Mouse (Mus musculus) heart, embryonic 10.5 days (tissue): Measurements from ENCODE around the gene Schip1. TPM values are rescaled to one million over a fixed set of nuclear protein-coding genes. Genes with fewer than 3 reads are reported as not detected.

Experiments used
- DNase-seq: peaks from one replicate; pipeline ENCODE4 v3.0.0-alpha.2; 2017; ENCODE audit warnings: low spot score
- H3K27ac ChIP-seq: fragments of 300-500 bp; sonication (generic); 2 replicates; pipeline ENCODE4 v1.5.1; 2016; ENCODE audit warnings: mild to moderate bottlenecking
- H3K27me3 ChIP-seq: fragments of 300-500 bp; sonication (generic); 2 replicates; pipeline ENCODE4 v1.6.1; 2016; ENCODE audit warnings: mild to moderate bottlenecking; ENCODE audit not compliant: poor library complexity, insufficient read depth, severe bottlenecking
- H3K36me3 ChIP-seq: fragments of 300-500 bp; sonication (generic); 2 replicates; pipeline ENCODE4 v1.6.1; 2016; ENCODE audit warnings: mild to moderate bottlenecking, moderate library complexity
- H3K4me1 ChIP-seq: fragments of 300-500 bp; sonication (generic); 2 replicates; pipeline ENCODE4 v1.6.1; 2016; ENCODE audit warnings: mild to moderate bottlenecking
- H3K4me3 ChIP-seq: fragments of 300-500 bp; sonication (generic); 2 replicates; pipeline ENCODE4 v1.5.1; 2016; ENCODE audit warnings: mild to moderate bottlenecking, moderate library complexity
- H3K9me3 ChIP-seq: fragments of 300-500 bp; sonication (generic); 2 replicates; pipeline ENCODE4 v1.6.1; 2016; ENCODE audit warnings: mild to moderate bottlenecking, moderate library complexity
- WGBS: fragments of 180-500 bp; shearing (Covaris S2); methylation state at CpG from one replicate; pipeline ENCODE4 v1.1.7; 2016; 5-methylcytosine and 5-hydroxymethylcytosine counted together
- polyA plus RNA-seq: library from polyadenylated mRNA; unstranded; fragments of >200 nt; fragmentation: Nextera tagmentation; extraction: Ambion mirVana; gene quantifications from 2 replicates; pipeline ENCODE4 v1.2.1, GENCODE M21; 2016

The Schip1 gene
- polyA plus RNA-seq, 1 experiment from 2014 or later, result 71.0 TPM

- Histone ChIP-seq H3K27me3 (no peaks in the 10 kb centered on the region), H3K27ac (no peak overlapping the region), H3K36me3 (no peaks in the 10 kb centered on the region), H3K4me1 (no peaks in the 10 kb centered on the region), H3K4me3 (no peak overlapping the region), H3K9me3 (no peaks in the 10 kb centered on the region)
- DNase-seq, result no peak
- 64% methylated on average over 1 of the region's 1 CpGs for WGBS
Measured at GRCm38 (mm10) chr3:68252335-68252734, 187.7 kb downstream of the Schip1 start.

GRCm38 (mm10) chr3:68262304-68262703, 197.7 kb downstream of the Schip1 start:
- H3K9me3 ChIP-seq, result no peaks in the 10 kb centered on the region
- no peaks in the 10 kb centered on the region for H3K36me3 ChIP-seq
- H3K4me3 ChIP-seq, result no peak overlapping the region
- H3K27ac ChIP-seq, result no peak overlapping the region
- DNase-seq, result no peak
- 63% methylated on average over 6 of the region's 6 CpGs for WGBS
- H3K4me1 ChIP-seq, result no peaks in the 10 kb centered on the region
- H3K27me3 ChIP-seq, result no peaks in the 10 kb centered on the region

- H3K36me3 ChIP-seq, result no peaks in the 10 kb centered on the region
- H3K27ac ChIP-seq, result no peak overlapping the region
- WGBS, result 85% methylated on average over 4 of the region's 4 CpGs
- DNase-seq, result no peak
- H3K27me3 ChIP-seq, result no peaks in the 10 kb centered on the region
- H3K4me3 ChIP-seq, result no peak overlapping the region
- H3K9me3 ChIP-seq, result no peaks in the 10 kb centered on the region
- no peaks in the 10 kb centered on the region for H3K4me1 ChIP-seq
Measured at GRCm38 (mm10) chr3:68267905-68268304, 203.3 kb downstream of the Schip1 start.

- Histone ChIP-seq H3K27me3 (no peaks in the 10 kb centered on the region), H3K27ac (no peak overlapping the region), H3K4me1 (no peaks in the 10 kb centered on the region), H3K36me3 (no peaks in the 10 kb centered on the region), H3K4me3 (no peak overlapping the region), H3K9me3 (no peaks in the 10 kb centered on the region)
- WGBS, result 89% methylated on average over 4 of the region's 4 CpGs
- DNase-seq, result no peak
Measured at GRCm38 (mm10) chr3:68269251-68269650, 204.6 kb downstream of the Schip1 start.

GRCm38 (mm10) chr3:68270246-68270645, 205.6 kb downstream of the Schip1 start:
- 82% methylated on average over 6 of the region's 6 CpGs for WGBS
- Histone ChIP-seq H3K27ac (no peak overlapping the region), H3K4me1 (no peaks in the 10 kb centered on the region)

GRCm38 (mm10) chr3:68271457-68271856, 206.9 kb downstream of the Schip1 start:
- Histone ChIP-seq H3K4me1 (no peaks in the 10 kb centered on the region), H3K27ac (no peak overlapping the region), H3K4me3 (no peak overlapping the region), H3K36me3 (no peaks in the 10 kb centered on the region), H3K9me3 (no peaks in the 10 kb centered on the region), H3K27me3 (no peaks in the 10 kb centered on the region)
- 67% methylated on average over 3 of the region's 3 CpGs for WGBS
- DNase-seq, result no peak

More at GRCm38 (mm10) chr3:68270246-68270645, 205.6 kb downstream of the Schip1 start:
- no peaks in the 10 kb centered on the region for H3K9me3 ChIP-seq
- H3K27me3 ChIP-seq, result no peaks in the 10 kb centered on the region
- no peaks in the 10 kb centered on the region for H3K36me3 ChIP-seq
- no peak overlapping the region for H3K4me3 ChIP-seq
- no peak for DNase-seq

GRCm38 (mm10) chr3:68271881-68272280, 207.3 kb downstream of the Schip1 start:
- H3K36me3 ChIP-seq, result no peaks in the 10 kb centered on the region
- no peak for DNase-seq
- H3K27me3 ChIP-seq, result no peaks in the 10 kb centered on the region
- H3K9me3 ChIP-seq, result no peaks in the 10 kb centered on the region
- H3K27ac ChIP-seq, result no peak overlapping the region
- no peaks in the 10 kb centered on the region for H3K4me1 ChIP-seq
- WGBS, result 81% methylated on average over 3 of the region's 3 CpGs
- H3K4me3 ChIP-seq, result no peak overlapping the region

GRCm38 (mm10) chr3:68282844-68283594, 218.4 kb downstream of the Schip1 start:
- H3K9me3 ChIP-seq, result no peaks in the 10 kb centered on the region
- no peak for DNase-seq
- no peaks in the 10 kb centered on the region for H3K4me1 ChIP-seq
- H3K27ac ChIP-seq, result no peak overlapping the region; the same call in 1 of the 2 replicates
- H3K36me3 ChIP-seq, result no peaks in the 10 kb centered on the region
- 73% methylated on average over 7 of the region's 7 CpGs for WGBS
- H3K27me3 ChIP-seq, result no peaks in the 10 kb centered on the region
- no peak overlapping the region for H3K4me3 ChIP-seq

- no peaks in the 10 kb centered on the region for H3K9me3 ChIP-seq
- WGBS, result 80% methylated on average over 10 of the region's 10 CpGs
- DNase-seq, result no peak
- no peaks in the 10 kb centered on the region for H3K4me1 ChIP-seq
- no peaks in the 10 kb centered on the region for H3K27me3 ChIP-seq
- no peak overlapping the region for H3K4me3 ChIP-seq
- no peaks in the 10 kb centered on the region for H3K36me3 ChIP-seq
- no peak overlapping the region for H3K27ac ChIP-seq
Measured at GRCm38 (mm10) chr3:68283595-68283991, 219.0 kb downstream of the Schip1 start.

GRCm38 (mm10) chr3:68284500-68284899, 219.9 kb downstream of the Schip1 start:
- WGBS, result 81% methylated on average over 2 of the region's 2 CpGs
- H3K27ac ChIP-seq, result no peak overlapping the region
- DNase-seq, result no peak
- H3K27me3 ChIP-seq, result no peaks in the 10 kb centered on the region
- H3K9me3 ChIP-seq, result no peaks in the 10 kb centered on the region
- H3K4me3 ChIP-seq, result no peak overlapping the region
- no peaks in the 10 kb centered on the region for H3K4me1 ChIP-seq
- no peaks in the 10 kb centered on the region for H3K36me3 ChIP-seq

GRCm38 (mm10) chr3:68296752-68297151, 232.2 kb downstream of the Schip1 start:
- 89% methylated on average over 7 of the region's 7 CpGs for WGBS
- Histone ChIP-seq H3K4me1 (no peaks in the 10 kb centered on the region), H3K9me3 (no peaks in the 10 kb centered on the region), H3K36me3 (no peaks in the 10 kb centered on the region), H3K27ac (no peak overlapping the region), H3K4me3 (no peak overlapping the region), H3K27me3 (no peaks in the 10 kb centered on the region)
- DNase-seq, result no peak

- WGBS, result 3% methylated on average over 1 of the region's 1 CpGs
- DNase-seq, result no peak
- Histone ChIP-seq H3K27me3 (no peaks in the 10 kb centered on the region), H3K4me1 (peaks cover 7% of the 10 kb centered on the region; the same call in 1 of the 2 replicates), H3K9me3 (no peaks in the 10 kb centered on the region), H3K27ac (no peak overlapping the region), H3K4me3 (no peak overlapping the region), H3K36me3 (no peaks in the 10 kb centered on the region)
Measured at GRCm38 (mm10) chr3:68305647-68306046, 241.0 kb downstream of the Schip1 start.

GRCm38 (mm10) chr3:68306726-68307125, 242.1 kb downstream of the Schip1 start:
- Histone ChIP-seq H3K4me1 (peaks cover 7% of the 10 kb centered on the region; the same call in 1 of the 2 replicates), H3K36me3 (no peaks in the 10 kb centered on the region), H3K27ac (no peak overlapping the region), H3K9me3 (no peaks in the 10 kb centered on the region), H3K27me3 (no peaks in the 10 kb centered on the region), H3K4me3 (no peak overlapping the region)
- no peak for DNase-seq
- WGBS, result 51% methylated on average over 4 of the region's 4 CpGs

GRCm38 (mm10) chr3:68325575-68325974, 261.0 kb downstream of the Schip1 start:
- H3K27me3 ChIP-seq, result no peaks in the 10 kb centered on the region
- 0 out of 2 replicates have a peak, but pooled peaks cover 2% of the 10 kb centered on the region for H3K4me1 ChIP-seq
- H3K4me3 ChIP-seq, result no peak overlapping the region
- no peak for DNase-seq
- H3K36me3 ChIP-seq, result no peaks in the 10 kb centered on the region
- WGBS, result 78% methylated on average over 6 of the region's 6 CpGs
- H3K9me3 ChIP-seq, result no peaks in the 10 kb centered on the region
- H3K27ac ChIP-seq, result no peak overlapping the region
